Mouse (Mus musculus) brain, embryonic 14.5 days (tissue): Measurements from ENCODE around the gene Hrh3.

Experiments used
- CTCF ChIP-seq: fragments of 200-500 bp; IDR thresholded peaks from 2 replicates; pipeline ENCODE4 v1.5.1; 2012; ENCODE audit warnings: inconsistent platforms, mild to moderate bottlenecking, moderate library complexity, borderline replicate concordance; ENCODE audit not compliant: insufficient read depth, insufficient read length; ENCODE audit errors: extremely low read depth
- POLR2A ChIP-seq: fragments of 200-500 bp; IDR thresholded peaks from 2 replicates; pipeline ENCODE4 v1.6.1; 2012; ENCODE audit warnings: mild to moderate bottlenecking, inconsistent platforms, borderline replicate concordance; ENCODE audit not compliant: poor library complexity, insufficient read depth, insufficient read length, severe bottlenecking; ENCODE audit errors: extremely low read depth

DNA sequence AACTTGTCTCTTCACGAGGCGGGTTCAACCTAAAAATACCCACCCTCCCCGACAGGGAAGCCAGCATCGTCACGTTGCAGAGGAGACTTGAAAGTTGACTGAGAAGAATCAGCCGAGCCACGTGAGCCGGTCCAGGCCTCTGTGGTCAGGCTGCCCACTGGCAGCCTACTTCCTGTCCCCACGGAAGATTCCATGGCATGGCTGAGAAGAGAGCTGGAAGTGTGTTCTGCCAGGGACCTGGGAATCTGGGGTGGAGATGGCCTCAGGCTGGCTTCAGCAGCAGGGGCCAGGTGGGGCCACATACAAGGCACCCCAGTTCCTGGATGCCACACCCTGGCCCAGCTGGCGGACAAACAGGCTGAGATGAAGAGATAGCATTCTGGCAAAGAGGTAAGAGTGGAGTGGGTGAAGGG, 11.8 kb upstream of the Hrh3 start:
- TF ChIP-seq CTCF (no peak), POLR2A (no peak)
